Mouse (Mus musculus) cerebellum, postnatal 25 days (tissue): ENCODE results near the gene Thumpd3.

Experiments
- DNase-seq, 2 experiments: peaks; one replicate each; pipeline ENCODE4 v3.0.0; 2021; ENCODE audit warnings: mixed read lengths in 2 of 2

Gene Thumpd3

GRCm38 (mm10) chr6:113046041-113046975, at the start of gene Thumpd3:
Gene Thumpd3 (plus strand): TSS chr6:113046225.
- DNase-seq = peak; percentile 98 to 99

DNA sequence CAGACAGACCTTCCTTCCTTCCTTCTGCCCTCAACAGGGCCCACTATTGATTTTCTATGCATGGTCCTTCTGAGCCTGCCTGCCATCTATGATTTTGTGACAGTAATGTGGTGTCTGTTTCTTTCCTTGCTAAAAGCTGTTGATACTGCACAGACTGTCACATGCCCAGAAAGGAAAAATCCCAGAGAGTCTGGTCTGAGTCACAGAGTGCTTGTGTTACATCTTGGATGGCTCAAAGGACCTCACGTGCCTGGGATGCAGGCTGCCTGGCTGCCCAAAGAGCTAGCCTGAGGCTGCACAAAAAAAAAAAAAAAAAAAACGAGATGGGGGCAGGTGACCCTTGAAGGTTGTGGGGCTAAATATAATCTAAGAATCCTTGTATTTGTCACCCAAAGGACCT, 46.8 kb upstream of the Thumpd3 start:
- DNase-seq = no peak

- DNase-seq = peak; percentile 90 to 95
These were observed 45.2 kb upstream of the Thumpd3 start for GRCm38 (mm10) chr6:113000666-113001287.

DNA sequence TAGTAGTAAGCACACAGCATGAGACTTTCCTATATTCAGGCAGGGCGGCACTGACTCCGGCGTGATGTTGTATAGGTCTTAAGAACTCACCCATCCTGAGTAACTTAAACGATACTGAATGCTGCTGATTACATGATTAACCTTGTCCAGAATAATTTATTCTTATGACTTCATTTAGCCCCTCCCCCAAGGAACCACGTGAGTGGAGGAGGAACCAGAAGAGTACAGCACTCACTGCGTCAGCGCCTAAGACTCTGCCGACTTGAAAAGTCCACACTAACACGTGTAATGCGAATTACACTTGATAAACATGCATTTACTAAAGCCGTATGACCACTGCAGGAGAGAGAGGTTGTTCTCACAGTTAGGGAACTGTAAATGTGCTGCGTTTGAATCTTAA, 44.3 kb upstream of the Thumpd3 start:
- DNase-seq = no peak

GRCm38 (mm10) chr6:113003313-113004111, 42.5 kb upstream of the Thumpd3 start:
- no peak for DNase-seq

DNA sequence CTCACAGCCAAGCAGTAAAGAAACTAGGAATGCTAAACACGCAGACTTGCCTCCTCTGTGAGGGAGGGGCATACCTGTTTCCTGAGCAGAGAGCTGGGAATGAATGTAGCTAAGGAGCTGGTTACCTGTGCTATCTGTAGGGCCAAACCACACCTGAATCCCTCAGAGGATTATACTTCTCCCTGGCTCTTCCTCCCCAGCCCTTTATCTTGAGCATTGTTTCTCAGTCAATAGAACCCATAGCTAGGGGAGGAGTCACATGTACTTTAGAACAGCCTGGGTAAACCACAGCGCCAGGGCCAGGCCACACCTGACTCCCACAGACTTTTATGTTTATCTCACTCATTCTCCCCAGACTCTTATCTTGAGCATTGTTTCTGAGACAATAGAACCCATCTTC, 39.2 kb upstream of the Thumpd3 start:
- no peak for DNase-seq

DNA sequence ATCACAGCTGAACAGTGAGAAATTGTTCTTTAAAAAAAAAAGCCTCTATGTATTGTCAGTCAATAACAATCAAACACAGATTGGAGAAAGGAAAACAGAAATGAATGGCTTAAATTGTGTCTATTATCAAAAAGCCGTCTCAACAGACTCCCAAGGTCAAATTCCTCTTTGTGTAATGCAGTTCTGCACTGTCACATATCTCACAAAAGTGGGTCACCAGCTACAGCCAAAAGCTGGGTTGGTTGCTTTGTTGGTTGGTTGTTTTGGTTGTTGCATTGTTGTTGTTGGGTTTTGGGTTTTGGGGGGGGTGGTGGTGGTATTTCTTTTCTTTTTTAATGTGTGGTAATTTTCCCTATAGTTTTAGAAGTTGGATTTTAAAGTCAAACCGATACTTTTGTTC, 34.1 kb upstream of the Thumpd3 start:
- DNase-seq = no peak

DNA sequence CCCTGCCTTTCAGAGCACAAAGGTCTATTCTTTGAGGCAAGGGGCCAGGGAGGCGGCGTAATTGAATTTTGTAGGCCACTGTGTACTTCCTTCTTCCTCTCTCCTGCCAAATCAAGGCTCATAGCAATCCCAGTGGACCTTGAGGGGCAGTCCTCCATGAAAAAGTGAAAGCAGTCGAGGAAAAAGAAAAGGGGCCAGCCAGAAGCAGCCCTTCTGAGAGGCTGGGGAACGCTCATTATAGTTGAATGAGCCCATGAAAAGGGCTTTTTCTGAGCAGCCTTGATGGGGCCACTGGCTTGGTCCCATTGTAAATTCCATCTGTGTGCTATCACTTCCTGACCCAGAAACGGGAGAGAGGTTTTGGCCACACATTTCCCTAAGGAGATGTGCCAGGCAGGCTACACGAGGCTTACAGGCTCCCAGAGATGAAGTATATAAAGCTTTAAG, 33.5 kb upstream of the Thumpd3 start:
- peak; percentile 24 to 48 for DNase-seq

DNA sequence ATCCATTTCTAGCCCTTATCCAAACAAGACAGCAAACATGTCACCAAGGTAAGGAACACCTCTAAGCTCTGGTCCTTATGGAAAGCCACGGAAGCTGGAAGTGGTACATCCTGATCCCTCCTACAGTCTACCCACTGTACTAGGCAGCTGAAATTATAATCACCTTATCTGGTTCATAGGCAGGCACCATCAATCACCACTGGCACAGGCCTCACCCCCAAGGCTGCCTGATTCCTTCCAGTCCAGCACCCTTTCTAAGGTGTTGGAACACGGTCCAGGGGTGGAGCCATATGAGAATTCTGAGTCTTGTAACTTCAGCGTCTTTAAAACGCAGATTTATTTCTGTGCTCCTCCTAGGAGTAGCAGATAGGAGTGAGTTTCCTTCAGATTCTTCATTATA, 32.5 kb upstream of the Thumpd3 start:
- DNase-seq = no peak

- DNase-seq = no peak
These were observed 28.5 kb upstream of the Thumpd3 start for GRCm38 (mm10) chr6:113017500-113018047.

- DNase-seq = no peak
These were observed 27.9 kb upstream of the Thumpd3 start for GRCm38 (mm10) chr6:113018139-113018538.

DNA sequence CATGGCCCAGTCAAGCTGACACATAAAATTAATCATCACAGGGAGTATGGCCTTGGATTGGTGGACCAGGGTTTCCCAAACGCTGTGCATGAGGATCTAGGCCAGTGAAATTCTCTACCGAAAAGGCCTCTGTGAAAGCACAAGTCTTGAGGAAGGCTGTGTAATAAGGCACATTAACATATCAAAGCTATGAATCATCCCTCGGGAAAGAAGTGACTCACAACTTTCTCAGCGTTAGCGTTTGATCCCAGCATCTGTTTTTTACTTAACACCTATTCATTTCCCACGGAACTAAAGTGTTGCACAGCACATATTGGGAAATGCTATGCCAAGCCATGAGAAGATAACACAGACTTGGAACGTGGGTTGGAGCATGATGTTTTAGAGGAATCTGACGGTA, 21.2 kb upstream of the Thumpd3 start:
- no peak for DNase-seq

DNA sequence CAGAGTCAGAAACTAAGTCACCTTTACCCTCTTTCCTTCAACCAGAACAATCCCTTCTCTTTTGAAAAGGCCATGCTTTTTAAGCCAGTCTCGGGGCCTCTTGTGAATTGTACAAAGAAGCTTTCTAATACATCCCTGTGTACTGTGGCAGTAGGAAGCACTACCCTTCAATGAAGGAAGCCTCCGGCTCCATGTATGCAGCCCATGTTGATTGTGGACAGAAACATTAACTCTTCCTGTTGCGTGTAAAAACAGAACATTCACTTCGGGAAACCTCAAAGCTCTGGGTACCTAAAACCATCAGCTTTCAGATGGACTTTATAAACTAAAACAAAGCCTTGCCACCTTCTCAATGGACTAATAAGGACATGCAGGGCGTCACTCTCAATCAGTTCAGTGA, 20.3 kb upstream of the Thumpd3 start:
- DNase-seq = no peak

- no peak for DNase-seq
These were observed 18.6 kb upstream of the Thumpd3 start for GRCm38 (mm10) chr6:113027446-113027845.

- DNase-seq = no peak
These were observed 17.0 kb upstream of the Thumpd3 start for GRCm38 (mm10) chr6:113029006-113029405.

DNA sequence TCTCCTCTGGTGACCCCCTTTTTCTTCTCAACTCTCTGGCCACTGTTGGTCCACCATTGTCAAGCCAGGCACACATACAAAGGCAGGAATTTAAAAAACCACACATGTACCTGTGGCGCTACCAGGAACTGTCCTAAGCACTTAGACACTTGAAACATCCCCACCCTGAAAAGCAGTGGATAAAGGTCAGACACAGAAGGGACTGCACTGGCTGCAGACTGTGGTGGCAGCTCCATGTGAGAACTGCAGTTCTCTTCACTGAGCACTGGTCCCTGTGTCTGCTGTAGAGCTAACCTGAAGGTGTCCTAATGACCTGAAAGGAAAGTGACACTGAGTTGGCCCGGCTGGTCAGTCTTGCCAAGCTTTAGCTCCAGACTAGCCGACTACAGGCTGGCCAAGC, 15.5 kb upstream of the Thumpd3 start:
- no peak for DNase-seq

DNA sequence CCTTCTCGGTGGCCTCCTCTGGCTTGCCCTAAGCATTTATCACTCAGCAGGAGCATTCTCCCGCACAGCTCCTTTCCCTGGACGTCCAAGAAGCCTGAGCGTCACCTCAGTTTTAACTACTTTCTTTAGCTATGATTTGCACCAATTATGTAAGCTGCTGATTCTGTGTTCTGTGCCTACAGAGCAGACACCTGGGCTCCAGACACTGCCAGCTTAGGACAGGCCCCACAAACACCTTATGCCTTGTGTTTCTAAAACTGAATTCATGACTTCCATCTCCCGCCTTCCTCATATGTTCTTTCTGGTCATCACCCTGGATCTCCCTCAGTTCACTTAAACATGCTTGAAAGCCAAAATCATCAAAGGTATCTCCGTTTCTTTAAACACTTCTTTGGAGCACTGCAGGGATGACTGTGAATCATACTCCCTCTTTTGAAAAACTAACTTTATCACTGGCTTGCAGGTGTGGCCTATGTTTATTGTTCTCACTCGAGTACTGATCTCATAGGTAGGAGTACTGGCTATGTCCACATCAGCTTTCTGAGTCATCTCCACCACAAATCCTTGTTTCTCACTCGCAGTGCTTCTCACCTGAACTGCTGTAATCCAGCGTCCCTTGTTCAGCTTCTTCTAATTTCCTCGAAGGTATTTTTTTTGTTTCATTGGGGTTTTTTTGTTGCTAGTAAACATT, 14.9 kb upstream of the Thumpd3 start:
- peak; percentile 12 to 13 for DNase-seq

DNA sequence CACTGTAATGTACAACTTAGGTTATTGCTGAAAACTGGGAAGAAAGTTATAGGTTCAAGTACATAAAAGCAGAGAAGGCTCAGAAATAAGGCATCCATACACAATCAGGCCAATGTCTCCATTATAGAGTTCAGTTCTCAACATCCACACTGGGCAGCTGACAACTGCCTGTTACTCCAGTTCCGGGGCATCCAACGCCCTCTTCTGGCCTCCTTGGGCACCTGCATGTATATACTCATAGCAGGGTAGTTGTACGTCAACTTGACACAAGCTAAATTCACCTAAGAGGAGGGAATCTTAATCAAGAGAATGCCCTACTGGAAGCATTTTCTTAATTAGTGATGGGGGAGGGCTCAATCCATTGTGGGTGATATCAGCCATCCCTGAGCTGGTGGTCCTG, 13.9 kb upstream of the Thumpd3 start:
- DNase-seq = no peak

GRCm38 (mm10) chr6:113033185-113033584, 12.8 kb upstream of the Thumpd3 start:
- no peak for DNase-seq

GRCm38 (mm10) chr6:113034466-113034865, 11.6 kb upstream of the Thumpd3 start:
- DNase-seq = no peak

DNA sequence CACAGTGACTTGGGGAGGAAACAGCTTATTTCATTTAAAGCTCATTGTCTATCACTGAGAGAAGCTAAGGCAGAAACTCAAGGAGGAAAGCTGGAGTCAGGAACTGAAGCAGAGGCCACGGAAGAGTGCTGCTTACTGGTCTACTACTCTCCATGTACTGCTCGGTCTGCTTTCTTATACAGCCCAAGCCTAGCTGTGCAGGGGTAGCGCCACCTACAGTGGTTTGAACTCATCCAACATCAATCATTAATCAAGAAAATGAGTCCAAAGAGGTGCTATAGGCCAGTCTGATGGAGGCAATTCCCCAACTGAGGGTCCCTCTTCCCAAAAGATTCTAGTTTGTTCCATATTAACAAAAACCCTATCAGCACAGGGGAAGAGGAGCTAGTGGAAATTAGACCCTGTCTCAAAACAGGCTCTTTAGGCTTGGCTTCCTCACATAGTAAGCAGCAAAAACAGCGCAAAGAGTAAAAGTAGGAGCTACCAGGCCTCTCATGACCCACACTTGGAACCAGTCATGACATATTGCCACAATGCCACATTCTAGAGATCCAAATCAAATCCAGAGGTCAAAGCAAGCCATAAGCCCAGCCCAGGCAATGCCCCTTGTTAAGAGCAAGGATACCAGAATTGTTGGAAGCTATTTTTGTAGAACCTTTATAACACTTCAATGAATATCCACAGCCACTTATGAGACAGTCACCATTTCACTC, 9.4 kb upstream of the Thumpd3 start:
- DNase-seq = no peak
